Mouse (Mus musculus) cerebellum, adult 9-11 months (tissue): ENCODE measurements around the gene Mettl11b.
"Not testable (repeated sequence)": the region's sequence is repeated elsewhere in the genome, so short reads cannot be mapped to it uniquely, and the experiment has no call there.

Experiments
- DNase-seq: peaks from one replicate; pipeline ENCODE4 v3.0.0; 2022

Gene Mettl11b

GRCm38 (mm10) chr1:163725106-163725759 is at the start of gene Mettl11b:
Gene Mettl11b, minus strand, starts transcription at chr1:163725232.
- DNase-seq = no peak

DNA sequence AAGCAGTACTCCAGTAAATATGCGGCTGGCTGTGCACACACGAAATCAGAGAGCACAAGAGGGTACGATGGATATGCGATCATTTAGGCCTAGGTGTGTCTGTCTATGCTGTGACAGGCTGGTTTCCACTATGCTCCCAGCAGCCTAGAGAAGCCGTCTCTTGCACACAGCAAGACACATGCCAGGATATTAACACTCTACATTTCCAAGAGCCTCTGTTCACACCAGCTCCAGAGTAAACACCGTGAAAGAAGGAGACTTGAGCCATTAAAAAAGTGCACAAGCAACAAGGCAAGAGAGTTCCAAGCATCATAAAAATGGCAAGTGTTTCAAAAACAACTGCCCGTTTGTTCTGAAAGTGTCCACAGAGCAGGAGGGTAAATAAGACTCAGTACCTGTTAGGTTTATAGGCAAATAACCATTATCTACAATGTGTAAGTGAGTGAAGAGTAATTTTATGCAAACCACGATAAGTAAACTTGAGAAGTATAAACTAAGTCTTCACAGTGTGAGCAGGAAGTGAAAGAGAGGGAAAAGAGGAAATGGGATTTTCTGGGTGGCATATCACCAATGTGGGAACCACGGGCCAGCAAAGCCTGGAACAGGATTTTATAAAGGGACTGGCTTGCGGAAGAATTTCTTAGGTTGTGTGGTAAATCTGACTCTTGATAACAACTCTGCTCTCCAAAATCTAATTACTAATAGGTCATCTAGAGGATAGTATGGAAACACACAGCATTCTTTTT is 32.6 kb upstream of the Mettl11b start:
- no peak for DNase-seq

- no peak for DNase-seq
Measured at GRCm38 (mm10) chr1:163751360-163751992, 26.4 kb upstream of the Mettl11b start.

DNA sequence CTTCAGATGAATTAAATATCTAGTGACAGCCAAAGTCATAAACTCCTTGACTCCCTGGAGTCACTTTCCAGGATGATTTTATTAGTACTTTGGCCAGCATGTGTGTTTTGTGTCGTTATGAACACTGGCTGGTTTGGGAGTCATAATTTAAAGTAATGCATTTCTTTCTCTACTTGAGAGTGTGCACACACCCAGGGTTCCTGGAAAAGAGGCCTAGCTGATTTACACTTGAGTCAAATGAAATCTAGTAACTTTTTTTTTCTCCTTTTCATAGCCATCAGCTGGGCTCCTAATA is 12.2 kb upstream of the Mettl11b start:
- no peak for DNase-seq

DNA sequence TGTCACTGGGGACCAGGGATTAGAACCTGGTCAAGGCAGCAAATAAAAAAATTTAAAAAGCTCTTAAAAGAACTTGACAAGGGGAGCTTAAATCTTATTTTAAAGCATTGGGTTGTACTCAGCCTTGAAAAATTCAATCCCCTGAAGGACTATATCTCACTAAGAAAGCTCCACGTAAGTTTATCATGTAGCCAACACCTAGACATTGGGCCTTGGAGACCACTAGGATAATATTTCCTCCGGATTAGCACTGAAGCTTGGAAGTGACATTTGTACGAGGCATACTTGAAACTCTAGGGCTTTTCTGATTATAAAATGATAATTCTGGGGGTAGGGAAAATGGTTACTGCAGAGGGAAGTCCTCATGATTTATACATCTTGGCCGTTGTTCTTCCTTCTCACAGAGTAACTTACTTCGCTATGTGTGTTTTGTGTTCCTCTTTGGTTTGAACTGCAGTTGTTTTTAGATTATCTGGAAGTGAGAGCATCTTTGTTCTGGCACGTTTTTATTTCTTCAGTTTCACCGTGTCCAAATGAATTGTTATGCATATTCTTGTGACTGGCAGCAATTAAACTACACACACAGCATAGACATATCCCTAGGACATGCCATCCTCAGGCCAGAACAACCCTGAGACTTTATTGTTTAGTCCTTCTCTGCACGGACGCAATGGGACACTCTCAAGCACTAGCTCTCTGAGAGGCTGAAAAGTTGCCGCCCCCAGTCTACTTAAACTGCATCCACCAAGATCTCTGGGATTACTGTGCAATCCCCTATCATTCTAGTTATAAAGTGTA is 11.6 kb upstream of the Mettl11b start:
- DNase-seq = no peak

DNA sequence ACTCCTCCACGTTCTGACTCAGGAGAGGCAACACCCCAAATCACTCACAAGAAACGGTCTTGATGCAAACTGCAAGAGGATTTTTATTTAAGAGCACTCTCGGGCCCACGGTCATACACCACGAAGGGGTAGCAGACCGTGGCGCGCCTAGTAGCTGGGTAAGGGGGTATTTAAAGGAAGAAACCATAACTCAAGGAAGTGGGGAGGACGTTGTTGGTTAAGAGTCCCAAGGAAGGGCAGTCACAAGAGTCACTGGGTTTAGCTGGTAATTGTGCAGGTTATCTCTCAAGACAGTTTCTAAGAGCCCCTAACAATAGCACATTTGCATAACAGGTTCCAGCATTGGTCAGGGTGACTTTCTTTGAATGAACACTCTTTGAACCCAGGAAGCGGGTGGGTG is 6.1 kb upstream of the Mettl11b start:
- DNase-seq = not testable (repeated sequence)

DNA sequence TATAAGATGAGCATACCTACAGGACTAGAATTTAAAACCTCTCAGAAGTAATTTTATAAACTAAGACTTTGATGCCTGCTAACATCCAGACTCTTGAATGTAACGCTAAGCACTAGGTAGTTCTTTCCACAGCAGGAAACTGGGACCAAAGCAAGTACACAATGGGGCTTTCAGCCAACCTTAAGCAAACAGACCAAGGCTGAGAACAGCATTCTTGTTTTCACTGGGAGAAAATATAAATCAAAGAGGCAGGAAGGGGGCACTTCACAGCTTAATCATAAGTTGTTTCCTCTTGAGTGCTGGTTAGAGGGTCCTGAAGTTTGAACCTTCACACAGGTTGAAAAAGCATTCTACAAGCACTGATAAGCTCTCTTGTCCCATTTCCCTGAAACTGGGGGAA is 1.1 kb downstream of the Mettl11b start:
- no peak for DNase-seq

DNA sequence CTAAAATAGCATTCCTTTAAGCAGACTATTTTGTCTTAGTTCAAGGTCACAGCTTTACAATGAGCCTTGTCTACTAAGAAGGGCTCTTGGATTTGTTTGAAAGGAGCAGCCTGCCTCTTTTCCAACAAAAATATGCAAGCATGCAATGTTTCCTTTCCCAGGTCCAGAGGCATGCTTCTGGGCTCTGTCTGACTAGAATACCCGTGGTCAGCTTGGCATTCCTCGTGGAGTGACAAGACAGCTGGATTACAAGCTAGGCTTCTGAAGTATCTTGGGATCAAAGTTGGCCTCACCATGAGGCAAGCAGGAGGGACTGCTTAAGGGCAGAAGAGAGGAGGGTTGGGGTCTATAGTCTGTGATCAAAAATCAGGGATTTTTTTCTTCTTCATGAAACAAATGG is 16.4 kb downstream of the Mettl11b start:
- DNase-seq = no peak

GRCm38 (mm10) chr1:163700571-163700970 is 24.5 kb downstream of the Mettl11b start:
- no peak for DNase-seq

- no peak for DNase-seq
Measured at GRCm38 (mm10) chr1:163699702-163700101, 25.3 kb downstream of the Mettl11b start.

GRCm38 (mm10) chr1:163691860-163692259 is 33.2 kb downstream of the Mettl11b start:
- DNase-seq = no peak

GRCm38 (mm10) chr1:163682935-163683430 is 42.0 kb downstream of the Mettl11b start:
- DNase-seq = no peak

DNA sequence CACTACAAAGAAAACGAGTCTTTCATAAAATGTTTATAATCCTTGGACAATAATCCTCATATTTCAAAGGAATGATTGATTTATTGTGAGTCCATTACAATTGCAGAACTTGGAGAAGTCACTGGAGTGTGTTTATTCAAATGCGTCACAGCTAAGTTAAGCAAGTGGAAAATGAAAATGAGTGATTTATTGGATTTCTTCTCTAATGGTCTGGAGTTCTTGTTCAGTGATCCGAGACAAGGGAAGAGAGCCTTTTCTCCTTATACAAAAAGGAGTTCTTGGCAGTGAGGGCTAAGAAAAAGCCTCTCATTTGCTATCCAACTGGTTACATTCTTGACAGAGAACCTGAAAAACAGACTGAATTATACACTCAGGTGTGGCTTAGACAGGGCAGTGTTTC is 42.9 kb downstream of the Mettl11b start:
- DNase-seq = no peak

- DNase-seq = no peak
Measured at GRCm38 (mm10) chr1:163672866-163673265, 52.2 kb downstream of the Mettl11b start.

GRCm38 (mm10) chr1:163671326-163671725 is 53.7 kb downstream of the Mettl11b start:
- no peak for DNase-seq

- no peak for DNase-seq
Measured at GRCm38 (mm10) chr1:163670702-163671101, 54.3 kb downstream of the Mettl11b start.

DNA sequence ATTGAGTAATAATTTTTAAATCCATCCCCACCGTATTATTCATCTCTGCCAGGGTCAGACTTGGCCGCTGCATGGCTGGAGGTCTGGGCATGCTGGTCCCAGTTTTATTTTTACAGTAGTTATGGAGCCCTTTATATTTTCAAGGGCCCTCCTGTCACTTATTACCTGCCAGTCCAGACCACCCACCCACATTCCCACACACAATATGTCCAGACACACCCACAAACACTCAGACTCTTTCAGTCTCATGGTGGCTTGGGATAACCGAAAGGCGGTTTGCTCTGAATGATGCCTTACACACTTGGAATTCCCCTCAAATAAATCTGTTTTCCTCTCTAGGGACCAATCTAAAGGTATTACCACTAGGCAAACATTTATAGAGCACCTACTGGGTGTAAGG is 55.1 kb downstream of the Mettl11b start:
- no peak for DNase-seq

GRCm38 (mm10) chr1:163662416-163662815 is 62.6 kb downstream of the Mettl11b start:
- no peak for DNase-seq

- no peak for DNase-seq
Measured at GRCm38 (mm10) chr1:163658535-163658928, 66.5 kb downstream of the Mettl11b start.

GRCm38 (mm10) chr1:163657766-163658534 is 67.1 kb downstream of the Mettl11b start:
- DNase-seq = no peak

DNA sequence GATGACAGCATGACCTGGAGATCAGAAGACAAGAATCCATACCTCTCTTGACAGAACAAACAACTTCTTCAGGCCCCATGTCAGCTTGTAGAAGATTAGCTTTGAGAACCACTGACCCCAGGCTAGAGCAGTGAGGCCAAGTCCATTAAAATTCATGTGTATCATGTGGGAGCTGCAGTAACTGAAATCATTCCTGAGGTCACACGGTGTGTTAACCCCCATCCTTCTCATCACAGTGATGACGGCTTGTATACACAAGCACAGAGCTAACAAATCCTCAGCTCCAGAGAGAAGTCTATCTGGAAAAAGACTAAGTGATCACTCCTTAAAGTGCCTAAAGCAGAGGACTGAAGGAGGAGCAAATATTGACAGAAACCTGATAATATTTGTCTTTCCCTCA is 68.0 kb downstream of the Mettl11b start:
- DNase-seq = no peak

DNA sequence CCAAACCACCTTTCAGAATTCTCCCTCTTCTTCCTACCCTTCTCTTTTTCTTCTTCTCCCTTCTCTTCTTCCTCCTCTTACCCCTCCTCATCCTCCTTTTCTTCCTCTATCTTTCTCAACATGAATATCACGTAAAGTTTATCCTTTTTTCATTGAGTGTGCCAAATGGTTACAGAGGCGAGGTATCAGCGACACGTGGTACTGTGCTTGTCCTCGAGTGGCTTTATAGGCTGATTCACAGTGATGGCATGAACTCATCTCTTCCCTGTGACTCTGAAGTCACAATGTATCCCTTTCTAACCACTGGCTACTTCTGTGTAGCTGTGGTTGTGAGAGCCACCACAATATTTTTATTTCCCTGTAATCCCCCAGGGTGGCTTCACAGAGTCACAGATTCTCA is 68.6 kb downstream of the Mettl11b start:
- no peak for DNase-seq
